Mouse (Mus musculus) embryo, embryonic 10 days (tissue): ENCODE results near the gene D630003M21Rik.

Experiments used
- DNase-seq: peaks from one replicate; pipeline ENCODE4 v3.0.0-alpha.2; 2015; ENCODE audit warnings: low spot score

Gene D630003M21Rik

DNA sequence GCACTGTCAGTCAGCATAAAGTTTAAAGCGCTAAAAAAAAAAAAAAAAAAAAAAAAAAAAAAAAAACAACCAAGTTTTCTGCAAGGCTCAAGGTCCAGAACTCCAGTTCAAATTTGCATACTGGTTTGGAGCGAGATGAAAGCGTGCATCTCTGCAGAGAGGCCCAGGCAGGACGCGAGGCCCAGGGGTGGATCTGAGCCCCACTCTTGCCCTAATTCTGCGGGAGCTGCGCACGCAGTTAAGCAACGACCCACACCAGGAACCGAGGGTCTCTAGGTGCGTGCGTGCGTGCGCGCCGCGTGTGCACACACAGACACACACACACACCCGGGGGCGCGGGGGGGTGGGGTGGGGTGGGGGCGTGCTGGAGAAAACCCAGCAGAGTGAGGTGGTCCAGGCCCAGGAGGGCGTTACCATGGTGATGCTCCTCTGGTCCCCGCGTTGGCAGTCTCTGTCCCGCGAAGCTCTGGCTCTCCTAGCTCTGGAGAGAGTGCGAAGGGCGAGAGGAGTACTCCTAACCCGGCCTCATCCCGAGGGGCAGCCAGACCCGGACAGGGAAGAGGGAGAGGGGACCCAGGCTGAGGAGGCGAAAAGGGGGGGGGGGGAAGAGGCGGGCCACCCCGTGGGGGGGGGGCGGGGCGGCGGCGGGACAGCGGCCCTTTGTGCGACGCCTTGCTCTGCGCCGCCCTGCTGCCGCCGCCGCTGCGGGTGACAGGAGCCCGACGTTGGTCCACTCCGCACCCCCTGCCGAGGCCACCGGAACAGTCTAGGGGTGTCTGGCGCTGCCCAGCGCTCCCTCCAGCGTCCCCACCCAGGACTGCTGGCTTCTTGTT, at the start of gene D630003M21Rik:
Gene D630003M21Rik, minus strand, starts transcription at position 553 of the 833 bp plus-strand sequence.
- DNase-seq, result peak; percentile 78

DNA sequence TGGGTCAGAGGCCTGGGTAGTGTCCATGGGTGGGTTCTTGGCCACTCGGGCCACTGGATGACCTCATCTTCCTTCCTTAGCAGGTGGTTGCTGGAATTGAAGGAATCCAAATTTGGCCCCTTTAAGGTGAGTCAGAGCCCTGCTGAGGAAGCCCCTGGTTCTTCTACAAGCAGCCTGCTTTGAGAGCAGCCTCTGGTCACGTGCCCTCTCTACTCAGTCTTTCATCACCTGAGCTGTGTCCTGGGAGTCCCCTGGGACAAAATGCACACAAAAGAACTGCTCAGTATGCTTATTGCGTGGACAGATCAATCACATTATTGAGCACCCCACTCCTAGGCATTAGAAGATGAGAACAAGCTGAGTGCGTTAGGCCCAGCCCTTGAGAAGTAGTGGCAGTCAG, 47.9 kb upstream of the D630003M21Rik start:
- DNase-seq, result no peak

DNA sequence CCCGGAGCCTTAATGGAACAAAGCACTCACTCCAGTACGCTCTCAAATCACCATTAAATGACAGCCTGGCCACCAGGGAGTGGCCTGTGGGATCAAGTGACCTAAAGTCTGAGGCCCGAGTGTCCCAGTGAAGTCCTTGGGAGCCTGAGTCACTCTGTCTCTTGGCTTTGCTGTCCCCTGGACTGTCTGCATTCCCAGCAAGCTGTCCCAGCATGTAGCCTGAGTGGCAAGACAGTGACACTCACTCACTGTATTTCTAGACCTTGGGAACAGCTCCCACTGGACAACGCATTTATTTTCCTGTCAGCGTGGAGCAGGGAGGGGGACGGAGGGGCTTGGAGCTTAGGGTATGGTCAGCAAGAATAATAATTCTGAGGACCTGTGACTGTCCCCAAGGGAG, 47.4 kb upstream of the D630003M21Rik start:
- no peak for DNase-seq

- no peak for DNase-seq
Observed at GRCm38 (mm10) chr2:158275811-158276210, 46.8 kb upstream of the D630003M21Rik start.

- no peak for DNase-seq
Observed at GRCm38 (mm10) chr2:158275349-158275748, 46.3 kb upstream of the D630003M21Rik start.

DNA sequence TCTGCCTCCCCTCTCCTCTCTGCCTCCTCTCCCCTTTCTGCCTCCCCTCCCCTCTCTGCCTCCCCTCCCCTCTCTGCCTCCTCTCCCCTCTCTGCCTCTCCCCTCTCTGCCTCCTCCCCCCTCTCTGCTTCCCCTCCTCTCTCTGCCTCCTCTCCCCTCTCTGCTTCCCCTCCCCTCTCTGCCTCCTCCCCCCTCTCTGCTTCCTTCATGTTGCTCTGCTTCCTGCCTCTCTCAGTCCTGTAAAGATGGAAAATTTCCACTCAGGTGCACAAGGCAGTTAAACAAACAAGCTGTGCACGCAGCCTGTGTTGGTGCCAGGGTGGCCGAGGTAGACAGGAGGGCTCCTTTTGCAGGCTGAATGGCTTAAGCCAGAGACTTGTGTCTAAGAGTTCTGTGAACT, 44.6 kb upstream of the D630003M21Rik start:
- DNase-seq, result no peak

- no peak for DNase-seq
Observed at GRCm38 (mm10) chr2:158270017-158270416, 41.0 kb upstream of the D630003M21Rik start.

- no peak for DNase-seq
Observed at GRCm38 (mm10) chr2:158264877-158265276, 35.9 kb upstream of the D630003M21Rik start.

- DNase-seq, result no peak
Observed at GRCm38 (mm10) chr2:158259498-158259897, 30.5 kb upstream of the D630003M21Rik start.

GRCm38 (mm10) chr2:158258781-158259180, 29.8 kb upstream of the D630003M21Rik start:
- DNase-seq, result peak; percentile 86

DNA sequence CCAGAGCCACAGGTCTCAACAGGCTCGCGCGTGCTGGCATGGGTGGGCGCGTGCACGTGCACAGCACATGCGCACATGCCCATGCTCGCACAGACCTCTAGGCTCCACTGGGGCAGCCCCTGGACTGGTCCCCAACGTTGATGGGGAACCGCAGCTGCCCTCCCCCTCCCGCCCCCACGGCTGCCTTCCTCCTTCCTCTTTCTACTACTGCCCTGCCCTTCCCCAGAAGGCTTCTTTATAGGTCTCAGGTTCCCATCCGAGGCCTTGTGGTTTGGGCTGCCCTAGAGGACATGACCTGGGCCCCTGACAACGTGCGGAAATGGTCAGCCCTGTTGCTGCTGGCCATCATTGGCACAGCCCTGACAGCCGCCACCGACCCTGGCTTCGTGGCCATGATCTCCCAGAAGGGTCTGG, 29.0 kb upstream of the D630003M21Rik start, which contains the start of gene Bpi:
Gene Bpi, plus strand, starts transcription at position 90 of the 414 bp plus-strand sequence.
- DNase-seq, result no peak

- peak; percentile 55 for DNase-seq
Observed at GRCm38 (mm10) chr2:158256894-158257293, 27.9 kb upstream of the D630003M21Rik start.

DNA sequence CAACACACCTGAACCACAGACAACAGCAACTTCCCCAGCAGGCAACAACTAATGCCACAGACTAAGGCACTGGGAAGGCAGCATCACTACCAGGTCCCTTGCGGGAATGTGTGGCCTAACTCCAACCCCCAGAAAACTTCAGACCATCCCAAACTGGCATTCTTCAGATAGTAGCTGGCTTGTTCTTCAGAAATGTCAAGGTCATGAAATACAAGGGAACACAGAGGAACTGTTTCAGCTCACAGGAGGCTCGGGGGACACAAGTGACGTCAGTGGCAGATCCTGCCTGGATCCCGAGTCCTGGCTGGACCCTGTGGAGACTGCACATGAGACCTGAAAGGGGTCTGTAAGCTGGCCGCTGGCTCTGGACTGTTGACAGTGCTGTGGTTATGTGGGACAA, 24.8 kb upstream of the D630003M21Rik start:
- no peak for DNase-seq

GRCm38 (mm10) chr2:158250558-158250957, 21.5 kb upstream of the D630003M21Rik start:
- DNase-seq, result no peak

DNA sequence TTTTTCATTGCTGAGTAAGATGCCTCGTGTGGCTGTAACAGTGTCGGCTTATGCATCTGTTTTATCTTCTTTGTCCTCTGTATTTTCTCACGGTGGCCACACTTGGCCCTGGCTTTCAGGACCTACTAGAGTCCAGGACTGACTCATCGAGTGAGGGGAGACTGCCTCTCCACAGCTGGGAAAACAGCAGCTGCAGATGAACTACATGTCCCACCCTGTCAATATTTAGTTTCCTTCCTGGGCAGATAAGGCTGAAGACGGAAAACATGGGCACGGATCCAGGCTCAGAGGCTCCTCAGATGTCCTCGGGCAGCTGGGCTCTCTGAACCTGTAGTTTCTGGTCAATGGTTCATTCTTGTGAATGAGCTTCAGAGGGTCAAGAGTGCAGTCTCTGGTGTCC, 19.3 kb upstream of the D630003M21Rik start:
- no peak for DNase-seq

GRCm38 (mm10) chr2:158247852-158248251, 18.8 kb upstream of the D630003M21Rik start:
- DNase-seq, result no peak

DNA sequence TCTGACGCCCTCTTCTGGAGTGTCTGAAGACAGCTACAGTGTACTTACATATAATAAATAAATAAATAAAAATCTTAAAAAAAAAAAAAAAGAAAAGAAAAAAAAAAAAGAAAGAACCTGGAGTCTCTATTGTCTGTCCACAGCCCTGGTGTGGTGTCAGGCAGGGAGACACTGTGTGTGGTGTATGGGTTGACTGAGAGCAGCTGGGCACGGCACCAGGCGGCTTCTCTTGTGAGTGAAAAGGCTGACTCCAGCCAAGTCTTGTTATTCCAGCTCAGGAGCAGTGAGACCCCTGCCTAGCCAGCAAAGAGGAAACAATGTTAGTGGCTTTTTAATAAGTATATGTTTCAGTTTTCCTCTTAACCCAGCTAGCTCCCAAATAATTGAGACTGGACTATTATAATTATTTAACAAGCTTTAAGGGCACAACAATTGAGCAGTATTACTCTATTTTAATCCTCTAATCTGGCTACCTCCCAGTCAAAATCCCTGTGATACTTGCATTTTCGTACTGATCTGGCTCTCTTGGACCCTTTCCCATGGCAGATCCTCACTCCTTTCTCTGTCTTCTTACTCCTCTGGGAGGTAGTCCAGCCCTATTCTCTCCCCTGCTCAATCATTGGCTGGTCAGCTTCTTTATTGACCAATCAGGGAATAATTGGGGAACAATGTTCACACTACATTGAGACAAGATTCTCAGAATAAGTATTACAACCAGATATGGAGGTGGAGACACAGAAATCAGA, 16.2 kb upstream of the D630003M21Rik start:
- DNase-seq, result no peak

- no peak for DNase-seq
Observed at GRCm38 (mm10) chr2:158243129-158243870, 14.3 kb upstream of the D630003M21Rik start.

- no peak for DNase-seq
Observed at GRCm38 (mm10) chr2:158242170-158242896, 13.3 kb upstream of the D630003M21Rik start.

DNA sequence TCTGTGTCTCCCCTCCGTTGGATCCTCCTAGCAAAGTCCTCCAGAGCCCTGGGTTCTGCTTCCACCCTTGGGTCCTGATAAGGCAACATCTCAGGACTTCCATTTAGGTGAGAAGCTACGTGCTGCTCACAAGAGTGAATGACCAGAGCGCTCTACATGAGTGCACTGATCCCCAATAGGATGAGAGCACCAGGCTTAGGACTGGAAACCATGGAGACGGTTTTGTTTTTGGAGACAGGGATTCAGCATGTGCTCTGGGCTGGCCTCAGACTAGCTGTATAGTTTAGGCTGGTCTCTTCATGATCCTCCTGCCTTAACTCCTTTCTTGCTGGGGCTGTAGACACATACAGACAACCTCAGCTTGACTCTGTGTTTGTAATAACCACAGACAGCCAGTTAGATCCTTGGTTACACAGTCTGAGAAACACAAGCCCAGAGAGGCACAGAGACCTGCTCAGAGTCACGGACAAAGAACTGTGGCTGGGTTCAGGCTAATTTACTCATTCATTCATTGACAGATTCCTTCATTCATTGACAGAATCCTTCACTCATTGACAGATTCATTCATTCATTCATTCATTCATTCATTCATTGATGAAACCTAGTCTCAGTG, 12.2 kb upstream of the D630003M21Rik start:
- DNase-seq, result no peak

GRCm38 (mm10) chr2:158238101-158238500, 9.1 kb upstream of the D630003M21Rik start:
- no peak for DNase-seq
